Mouse (Mus musculus) liver, adult 2 months (tissue): ENCODE data around the gene Efnb3. TPM values are rescaled to one million over a fixed set of nuclear protein-coding genes. Genes with fewer than 3 reads are reported as not detected.
"Not testable (repeated sequence)": the region's sequence is repeated elsewhere in the genome, so short reads cannot be mapped to it uniquely, and the experiment has no call there.

ENCODE experiments used
- DNase-seq: peaks from one replicate; pipeline ENCODE4 v3.0.0-alpha.2; 2011; ENCODE audit warnings: low read depth, low spot score; ENCODE audit errors: extremely low read depth
- H3K27ac ChIP-seq: fragments of 200-500 bp; replicated peaks from 2 replicates; pipeline ENCODE4 v1.5.1; 2012; ENCODE audit warnings: low read depth, mild to moderate bottlenecking, control low read depth, inconsistent platforms, low read length; ENCODE audit not compliant: insufficient read depth
- H3K27me3 ChIP-seq: fragments of 200-500 bp; 2 replicates; pipeline ENCODE4 v1.6.1; 2012; ENCODE audit warnings: mild to moderate bottlenecking, moderate library complexity, low read length, inconsistent platforms; ENCODE audit not compliant: control insufficient read depth, insufficient read depth
- H3K36me3 ChIP-seq: fragments of 200-500 bp; 2 replicates; pipeline ENCODE4 v1.6.1; 2012; ENCODE audit warnings: low read length, inconsistent platforms; ENCODE audit not compliant: control insufficient read depth, insufficient read depth
- H3K4me1 ChIP-seq: fragments of 200-500 bp; 2 replicates; pipeline ENCODE4 v1.6.1; 2011; ENCODE audit warnings: low read length; ENCODE audit not compliant: control insufficient read depth, insufficient read depth
- H3K4me3 ChIP-seq: fragments of 200-500 bp; 2 replicates; pipeline ENCODE4 v1.5.1; 2011; ENCODE audit warnings: low read depth, mild to moderate bottlenecking, control low read depth, low read length, moderate library complexity; ENCODE audit not compliant: insufficient read depth
- H3K79me2 ChIP-seq: fragments of 200-500 bp; 2 replicates; pipeline ENCODE4 v1.6.1; 2012; ENCODE audit warnings: inconsistent platforms, mild to moderate bottlenecking, low read length, moderate library complexity; ENCODE audit not compliant: control insufficient read depth, insufficient read depth
- H3K9ac ChIP-seq: fragments of 200-500 bp; 2 replicates; pipeline ENCODE4 v1.6.1; 2012; ENCODE audit warnings: low read depth, mild to moderate bottlenecking, control low read depth, inconsistent platforms, low read length
- CTCF ChIP-seq: fragments of 200-500 bp; IDR thresholded peaks from 2 replicates; pipeline ENCODE4 v1.5.1; 2011; ENCODE audit warnings: low read depth, low read length, control low read depth
- POLR2A ChIP-seq: fragments of 200-500 bp; IDR thresholded peaks from 2 replicates; pipeline ENCODE4 v1.6.1; 2011; ENCODE audit warnings: low read length, control low read depth; ENCODE audit not compliant: insufficient read depth; ENCODE audit errors: extremely low read depth
- WGBS: fragments of 180-500 bp; shearing (Covaris S2); methylation state at CpG from one replicate; pipeline ENCODE4 v1.1.7; 2018; 5-methylcytosine and 5-hydroxymethylcytosine counted together
- polyA plus RNA-seq: library from polyadenylated mRNA; depleted of rRNA; stranded (reverse); fragments of >200 nt; gene quantifications from 2 replicates; pipeline ENCODE4 v1.2.3, GENCODE M21; 2012
- total RNA-seq: library from RNA; depleted of rRNA; stranded (reverse); fragments of >200 nt; gene quantifications from 2 replicates; pipeline ENCODE4 v1.2.3, GENCODE M21; 2014

Efnb3 gene
- total and polyA plus RNA-seq, 2 experiments = 0.17 TPM; not detected in 1

- no peak within 1 kb of the TSS for H3K27ac ChIP-seq
- H3K27me3 ChIP-seq = 0 out of 2 replicates have a peak, but pooled peaks cover 2% of the 10 kb centered on the region
- H3K36me3 ChIP-seq = no peaks in the 10 kb centered on the region
- no peak for DNase-seq
- WGBS = 50% methylated on average over 12 of the region's 12 CpGs
- H3K4me1 ChIP-seq = peaks cover 8% of the 10 kb centered on the region
- no peak within 1 kb of the TSS for H3K9ac ChIP-seq
- H3K79me2 ChIP-seq = no peaks in the 10 kb centered on the region
- TF ChIP-seq POLR2A (no peak), CTCF (no peak)
- no peak within 1 kb of the TSS for H3K4me3 ChIP-seq
Observed at GRCm38 (mm10) chr11:69549060-69549656, 10.8 kb downstream of the Efnb3 start, which contains the start of gene Dnah2. Gene Dnah2, minus strand, starts transcription at chr11:69549110.

- TF ChIP-seq CTCF (peak; percentile 73), POLR2A (no peak)
- peak overlapping the region; percentile 50; the same call in 1 of the 2 replicates for H3K4me3 ChIP-seq
- H3K27ac ChIP-seq = no peak overlapping the region
- no peaks in the 10 kb centered on the region for H3K79me2 ChIP-seq
- peak overlapping the region; percentile 20; the same call in 1 of the 2 replicates for H3K9ac ChIP-seq
- no peaks in the 10 kb centered on the region for H3K36me3 ChIP-seq
- peaks cover 8% of the 10 kb centered on the region for H3K4me1 ChIP-seq
- 5% methylated on average over 15 of the region's 15 CpGs for WGBS
- H3K27me3 ChIP-seq = 0 out of 2 replicates have a peak, but pooled peaks cover 2% of the 10 kb centered on the region
- DNase-seq = peak; percentile 25
Observed at GRCm38 (mm10) chr11:69547071-69547470, 12.9 kb downstream of the Efnb3 start.

GRCm38 (mm10) chr11:69546423-69547053 lies 13.5 kb downstream of the Efnb3 start:
- H3K4me3 ChIP-seq = peak overlapping the region; percentile 50
- peak; percentile 20 for DNase-seq
- no peaks in the 10 kb centered on the region for H3K36me3 ChIP-seq
- peak overlapping the region; percentile 20 for H3K9ac ChIP-seq
- no peak overlapping the region for H3K27ac ChIP-seq
- no peaks in the 10 kb centered on the region for H3K79me2 ChIP-seq
- H3K27me3 ChIP-seq = 0 out of 2 replicates have a peak, but pooled peaks cover 2% of the 10 kb centered on the region
- peaks cover 8% of the 10 kb centered on the region for H3K4me1 ChIP-seq
- 1% methylated on average over 44 of the region's 44 CpGs for WGBS
- TF ChIP-seq CTCF (peak; percentile 65), POLR2A (no peak)

GRCm38 (mm10) chr11:69545957-69546356 lies 14.0 kb downstream of the Efnb3 start:
- H3K4me1 ChIP-seq = peaks cover 8% of the 10 kb centered on the region
- WGBS = 31% methylated on average over 7 of the region's 7 CpGs
- no peaks in the 10 kb centered on the region for H3K36me3 ChIP-seq
- H3K79me2 ChIP-seq = no peaks in the 10 kb centered on the region
- TF ChIP-seq CTCF (no peak), POLR2A (no peak)
- H3K27ac ChIP-seq = no peak overlapping the region
- peak; percentile 15 for DNase-seq
- H3K9ac ChIP-seq = 0 out of 2 replicates have a peak overlapping the region, but pooled peaks have one; percentile 20
- no peak overlapping the region for H3K4me3 ChIP-seq
- H3K27me3 ChIP-seq = 0 out of 2 replicates have a peak, but pooled peaks cover 2% of the 10 kb centered on the region

- Histone ChIP-seq H3K9ac (no peak overlapping the region), H3K27ac (no peak overlapping the region), H3K4me1 (peaks cover 8% of the 10 kb centered on the region), H3K36me3 (no peaks in the 10 kb centered on the region), H3K4me3 (no peak overlapping the region), H3K27me3 (0 out of 2 replicates have a peak, but pooled peaks cover 2% of the 10 kb centered on the region), H3K79me2 (no peaks in the 10 kb centered on the region)
- WGBS = 83% methylated on average over 3 of the region's 3 CpGs
- DNase-seq = no peak
- TF ChIP-seq POLR2A = no peak
- TF ChIP-seq CTCF = no peak
Observed at GRCm38 (mm10) chr11:69543598-69543997, 16.4 kb downstream of the Efnb3 start.

GRCm38 (mm10) chr11:69541741-69542140 lies 18.3 kb downstream of the Efnb3 start:
- WGBS = 69% methylated on average over 1 of the region's 3 CpGs
- H3K79me2 ChIP-seq, H3K27ac ChIP-seq, H3K4me3 ChIP-seq, H3K9ac ChIP-seq, H3K4me1 ChIP-seq, DNase-seq, H3K36me3 ChIP-seq, H3K27me3 ChIP-seq: not testable (repeated sequence)
